Mouse (Mus musculus) right cerebral cortex, postnatal 25 days (tissue): Measurements from ENCODE around the gene Gm17651.
A peak's percentile ranks its signal among the peaks of the same experiment; 100 is the strongest.

Experiments used
- DNase-seq: peaks from one replicate; pipeline ENCODE4 v3.0.0; 2022

Gene Gm17651

DNA sequence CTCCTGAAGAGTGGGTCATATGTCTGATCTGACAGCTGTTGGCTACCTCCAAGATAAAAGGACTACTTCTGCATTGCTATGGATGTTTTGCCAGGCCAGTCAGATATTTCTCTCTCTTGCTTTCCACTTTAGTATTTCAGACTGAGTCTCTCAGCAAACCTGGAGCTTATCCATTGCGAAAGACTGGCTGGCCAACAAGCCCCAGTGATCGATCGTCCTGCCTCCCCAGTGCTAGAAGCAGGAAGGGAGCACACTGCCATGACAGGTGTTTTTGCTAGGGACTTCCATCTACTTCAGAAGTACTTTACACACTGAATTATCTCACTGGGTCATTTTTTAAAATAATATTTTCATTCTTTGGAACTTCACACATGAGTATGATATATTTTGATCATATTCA is 3.9 kb upstream of the Gm17651 start:
- no peak for DNase-seq

DNA sequence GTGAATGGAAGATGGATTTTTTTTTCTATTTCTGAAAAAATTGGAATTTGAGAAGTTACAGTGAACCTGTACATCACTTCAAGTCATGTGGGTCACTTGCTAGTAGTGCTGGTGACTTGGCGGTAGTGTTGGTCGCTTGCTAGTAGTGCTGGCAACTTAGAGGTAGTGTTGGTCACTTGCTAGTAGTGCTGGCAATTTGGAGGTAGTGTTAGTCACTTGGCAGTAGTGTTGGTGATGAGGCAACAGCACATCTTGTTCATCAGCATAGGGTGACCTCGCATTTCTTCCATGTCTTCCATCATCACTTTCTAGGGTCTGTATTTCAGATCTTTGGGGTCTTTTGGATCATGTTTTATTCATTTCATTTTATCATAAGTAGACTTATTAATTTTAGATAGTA is 1.6 kb upstream of the Gm17651 start:
- DNase-seq: no peak

DNA sequence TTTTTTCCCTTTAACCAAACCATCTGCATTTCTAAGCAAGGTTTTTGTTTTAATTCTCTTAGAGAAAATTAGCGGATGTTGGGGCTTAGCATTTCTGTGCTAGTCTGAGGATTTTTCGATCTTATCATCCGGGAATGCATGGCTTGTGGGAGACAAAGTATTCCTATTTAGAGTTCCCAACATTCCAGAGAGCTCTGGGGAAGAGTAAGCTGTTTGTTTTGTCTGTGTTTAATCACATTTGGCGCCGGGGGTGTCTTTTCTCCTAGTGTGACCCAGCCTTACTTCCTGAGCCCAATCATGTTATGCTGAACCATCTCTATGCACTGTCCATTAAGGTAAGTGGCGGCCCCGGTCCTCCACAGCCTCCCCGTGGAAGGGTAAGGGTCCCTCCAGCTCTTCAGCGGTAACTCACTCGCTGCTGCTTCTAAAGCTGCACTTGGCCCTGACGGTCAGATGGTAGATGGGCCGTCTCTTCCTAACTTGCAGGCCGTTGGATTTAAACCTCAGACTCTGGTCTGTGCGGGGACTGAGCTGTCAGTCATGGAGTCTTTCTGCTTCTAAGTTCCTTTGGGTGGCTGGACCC is 7.3 kb downstream of the Gm17651 start:
- no peak for DNase-seq

DNA sequence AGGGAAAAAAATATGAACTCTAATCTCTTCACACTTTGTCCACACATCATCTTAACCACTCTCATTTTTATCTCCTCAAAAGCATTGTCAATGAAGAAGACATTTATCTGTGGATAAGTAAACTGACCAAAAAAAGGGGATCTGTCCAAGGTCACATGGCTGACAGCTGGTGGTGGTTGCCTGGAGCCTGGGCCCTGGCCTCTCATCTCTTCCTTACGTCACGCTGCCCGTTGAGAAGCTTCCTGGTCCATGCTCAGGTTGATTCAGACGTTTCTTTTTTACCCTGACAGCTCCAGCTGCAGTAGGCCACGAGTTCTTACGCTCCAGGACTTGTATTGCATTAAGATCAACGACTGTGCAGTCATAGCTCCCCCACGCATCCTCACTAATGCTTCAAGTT is 8.3 kb downstream of the Gm17651 start:
- DNase-seq: no peak

DNA sequence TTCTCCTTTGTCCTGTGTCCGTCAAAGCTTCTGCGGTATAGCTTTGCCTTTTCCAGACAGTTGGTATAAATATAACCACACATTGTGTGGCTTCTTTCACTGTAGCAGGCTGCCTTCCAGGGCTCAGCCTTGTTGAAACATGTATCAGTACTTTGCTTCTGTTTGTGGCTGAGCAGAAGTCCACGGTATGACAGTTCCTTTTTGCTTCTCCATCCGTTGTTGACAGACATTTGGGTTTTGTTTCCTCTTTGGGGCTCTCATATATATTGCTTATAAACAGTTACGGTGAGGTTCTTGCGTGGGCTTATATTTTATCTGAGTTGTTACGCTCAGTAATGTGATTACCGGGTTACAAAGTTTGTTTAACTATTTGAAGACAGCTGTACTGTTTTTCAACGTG is 9.0 kb downstream of the Gm17651 start:
- DNase-seq: no peak

DNA sequence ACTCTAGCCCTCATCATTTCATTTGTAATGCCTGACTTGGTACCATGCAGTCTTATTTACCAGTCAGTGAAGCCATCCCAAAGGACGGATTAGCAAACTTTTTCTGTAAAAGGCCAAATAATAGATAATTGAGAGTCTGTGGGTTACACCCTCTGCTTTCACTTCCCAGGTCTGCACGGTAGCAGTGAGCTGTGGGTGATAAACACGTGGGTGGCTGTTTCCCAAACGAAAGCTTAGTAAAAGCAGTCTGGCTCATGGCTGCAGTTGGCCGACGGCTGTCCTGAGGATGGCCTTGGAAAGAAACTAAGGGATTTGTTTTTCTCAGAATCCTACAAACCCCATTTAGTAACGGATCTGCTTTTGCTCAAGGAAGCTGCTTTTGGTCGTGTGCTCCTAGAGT is 13.3 kb downstream of the Gm17651 start:
- no peak for DNase-seq

DNA sequence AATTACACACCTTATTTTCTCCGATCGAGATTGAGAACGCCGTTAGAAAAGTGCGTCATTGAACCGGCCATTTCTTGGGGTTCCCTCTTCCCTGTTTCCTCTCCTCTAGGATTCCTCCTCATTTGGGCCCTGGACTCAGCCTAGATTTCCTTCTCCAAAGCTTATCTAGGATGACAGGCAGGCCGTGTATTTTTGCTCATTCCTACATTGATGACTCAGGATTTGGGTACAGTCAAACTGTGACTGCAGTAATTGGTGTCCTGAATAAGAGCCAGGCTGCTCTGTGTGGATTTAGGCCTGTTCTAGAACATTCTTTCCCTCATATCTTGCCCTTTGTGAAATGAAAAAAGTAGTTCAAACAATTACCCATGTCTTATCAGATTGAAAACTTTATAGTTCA is 14.7 kb downstream of the Gm17651 start:
- no peak for DNase-seq

DNA sequence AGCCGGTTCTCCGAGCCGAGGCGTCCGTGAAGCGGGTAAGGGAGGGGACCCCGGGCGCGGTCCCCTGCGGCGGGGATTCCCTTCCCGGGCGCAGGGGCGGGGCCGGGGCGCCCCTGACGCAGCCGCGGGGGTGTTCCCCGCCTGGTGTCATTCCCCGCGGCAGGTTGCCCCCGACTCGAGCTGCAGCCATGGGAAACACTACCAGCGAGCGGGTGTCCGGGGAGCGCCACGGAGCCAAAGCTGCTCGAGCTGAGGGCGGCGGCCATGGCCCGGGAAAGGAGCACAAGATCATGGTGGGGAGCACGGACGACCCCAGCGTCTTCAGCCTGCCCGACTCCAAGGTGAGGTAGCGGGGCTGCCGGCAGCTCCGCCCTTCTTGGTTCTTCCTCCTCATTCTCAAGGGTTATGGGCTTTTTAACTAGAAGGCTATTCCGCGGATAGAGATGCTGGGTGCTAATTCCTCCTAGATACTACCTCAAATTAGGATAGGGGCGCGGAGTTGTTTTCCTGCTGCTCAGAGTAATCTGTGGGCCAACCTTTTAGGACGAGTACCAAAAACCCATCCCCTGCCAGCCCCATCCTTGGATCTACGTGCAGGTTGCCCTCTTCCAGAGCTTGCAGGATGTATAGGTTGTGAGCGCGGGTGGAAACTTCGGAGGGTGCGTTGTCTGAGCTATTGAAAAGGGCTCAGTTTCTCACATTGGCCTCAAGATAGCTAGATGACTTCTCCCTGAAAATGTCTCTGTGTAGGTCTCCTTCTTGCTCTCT is 15.9 kb downstream of the Gm17651 start:
- peak; percentile 19 for DNase-seq

DNA sequence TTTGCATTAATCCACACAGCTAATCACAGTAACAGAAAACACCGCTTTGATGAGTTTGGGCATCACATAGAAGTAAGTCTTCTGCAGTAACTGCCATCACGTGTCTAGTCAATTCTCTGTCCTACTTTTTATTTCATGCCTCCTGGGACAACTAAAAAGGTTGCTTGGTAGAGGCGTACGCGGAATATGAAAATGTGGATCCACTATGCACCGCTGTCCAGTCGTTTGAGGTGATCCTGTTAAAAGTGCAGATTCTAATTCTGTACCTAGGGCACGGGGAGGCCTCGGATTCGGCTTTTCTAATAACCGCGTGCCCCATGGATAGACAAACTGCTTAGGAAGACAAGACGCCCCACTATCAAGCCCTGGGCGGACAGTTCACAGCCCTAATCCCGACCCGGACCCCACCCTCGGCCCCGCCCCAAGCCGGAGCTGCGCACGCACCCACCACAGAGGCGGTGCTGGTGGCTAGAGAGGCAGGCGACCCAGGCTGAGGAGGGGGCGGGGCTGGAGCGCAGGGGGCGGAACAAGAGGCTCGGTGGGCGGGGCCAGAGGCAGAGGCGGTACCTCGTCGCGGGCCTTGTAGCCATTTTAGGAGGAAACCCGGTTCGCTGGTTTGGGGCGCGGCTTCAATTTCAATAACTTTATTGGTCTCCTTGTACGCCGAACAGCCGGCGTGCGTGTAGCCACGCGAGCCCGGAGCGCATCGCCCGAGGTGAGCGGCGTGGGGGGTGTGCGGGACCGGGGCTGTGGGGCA is 16.7 kb downstream of the Gm17651 start, which contains the start of gene Prkab2:
Prkab2 (plus strand) TSS at position 539 of the 757 bp plus-strand sequence.
- DNase-seq: peak; percentile 96

DNA sequence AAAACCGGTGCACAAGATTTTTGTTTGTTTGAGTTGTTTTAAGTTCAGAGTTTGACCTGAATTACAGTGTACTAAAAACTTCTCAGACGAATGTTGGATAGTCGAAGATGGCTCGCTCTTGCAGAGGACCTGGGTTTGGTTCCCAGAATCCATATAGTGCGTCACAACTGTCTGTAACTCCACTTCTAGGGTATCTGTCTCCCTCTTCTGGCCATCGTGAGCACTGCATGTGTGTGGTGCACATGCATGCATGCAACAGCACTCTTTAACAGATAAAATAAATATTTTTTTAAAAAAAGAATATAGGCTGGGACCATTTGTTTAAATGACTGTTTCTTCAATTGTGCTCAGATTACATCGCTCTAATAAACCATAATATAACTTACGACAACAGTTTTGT is 19.6 kb downstream of the Gm17651 start:
- no peak for DNase-seq

DNA sequence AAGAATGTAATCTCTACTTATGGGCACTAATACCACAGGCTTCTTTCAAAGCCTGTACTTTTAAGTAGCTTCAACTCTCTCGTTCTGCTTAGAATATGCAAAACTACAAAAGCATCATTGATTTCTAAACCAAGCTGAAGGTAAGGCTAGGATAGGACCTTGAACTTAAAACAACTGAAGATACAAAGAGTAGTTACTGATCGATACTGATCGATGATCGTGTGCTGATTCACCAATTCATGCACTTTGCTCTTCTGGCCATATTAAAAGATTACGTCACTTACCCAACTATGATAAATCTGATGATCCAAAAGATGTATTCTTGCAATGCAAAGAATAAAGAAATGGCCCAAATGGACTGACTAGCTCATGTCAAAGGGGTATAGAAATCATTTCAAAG is 20.7 kb downstream of the Gm17651 start:
- no peak for DNase-seq

DNA sequence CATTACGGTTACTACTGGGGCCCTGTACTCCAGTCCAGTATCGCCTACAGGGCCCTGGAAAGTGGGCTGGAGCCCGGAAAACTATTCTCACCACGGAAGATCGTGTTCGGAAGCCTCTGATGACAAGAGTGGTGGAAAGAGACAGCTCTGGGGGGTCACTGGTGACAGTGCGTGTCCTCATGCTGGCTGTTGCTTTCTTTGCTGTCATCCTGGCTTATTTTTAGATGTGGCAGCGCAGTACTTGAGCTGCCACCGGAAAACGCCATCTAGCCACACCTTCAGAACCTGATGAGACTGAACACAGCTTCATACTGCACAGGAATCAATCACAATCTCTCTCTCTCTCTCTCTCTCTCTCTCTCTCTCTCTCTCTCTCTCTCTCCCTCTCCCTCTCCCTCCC is 22.9 kb downstream of the Gm17651 start:
- DNase-seq: no peak

DNA sequence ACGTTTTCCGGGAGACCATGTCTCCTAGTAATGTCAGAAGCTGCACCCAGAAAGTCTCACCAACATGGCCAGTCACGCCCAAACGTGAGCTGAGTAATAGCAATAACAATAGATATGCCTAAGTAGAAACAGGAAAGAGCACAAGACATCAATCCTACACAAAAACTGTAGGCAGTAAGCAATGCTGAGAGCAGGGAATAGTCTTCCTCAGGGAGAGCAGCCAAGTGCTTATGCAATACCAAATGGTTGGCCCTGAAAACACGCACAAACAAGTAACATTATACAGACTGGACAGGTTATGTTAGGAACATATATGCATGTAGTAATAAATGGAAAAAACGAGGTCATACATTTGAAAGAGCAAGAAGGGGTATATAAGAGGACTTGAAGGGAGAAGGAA is 25.0 kb downstream of the Gm17651 start:
- no peak for DNase-seq

DNA sequence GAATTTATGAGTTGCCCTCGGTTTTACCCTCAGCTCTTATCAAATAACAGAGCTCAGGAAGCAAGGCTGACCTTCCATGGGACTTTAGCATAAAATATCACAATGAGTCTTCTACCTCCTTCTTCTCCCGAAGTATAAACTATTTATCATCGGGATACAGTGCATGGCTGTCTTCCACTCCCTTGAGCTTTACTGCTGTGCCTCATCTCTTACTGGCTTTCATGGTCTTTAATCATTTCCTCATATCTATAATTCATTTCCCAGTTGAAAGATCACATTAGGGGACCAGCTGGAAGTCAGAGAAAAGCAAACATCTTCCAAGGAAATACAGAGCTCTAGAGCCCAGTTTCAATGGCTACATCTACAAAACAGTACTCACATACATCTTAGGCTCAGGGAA is 25.5 kb downstream of the Gm17651 start:
- DNase-seq: no peak

DNA sequence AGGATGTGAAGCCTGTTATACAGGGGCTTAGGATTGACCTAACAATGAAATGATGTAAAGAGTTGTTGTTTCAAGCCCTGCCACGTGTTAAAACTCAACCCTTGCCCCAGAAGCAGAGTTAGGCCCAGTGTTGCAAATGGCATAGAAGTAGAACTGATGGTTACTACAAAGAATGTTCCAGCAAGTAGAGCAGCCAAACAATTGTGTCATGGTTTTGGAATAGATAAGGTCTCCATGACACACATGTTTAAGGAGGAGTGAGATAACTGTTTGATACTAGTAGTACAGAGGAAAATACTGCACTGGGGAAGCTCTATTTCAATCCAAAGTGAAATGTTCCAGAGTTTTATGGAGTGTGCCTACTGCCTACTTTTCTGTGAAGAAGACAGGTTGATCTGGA is 26.0 kb downstream of the Gm17651 start:
- DNase-seq: no peak

DNA sequence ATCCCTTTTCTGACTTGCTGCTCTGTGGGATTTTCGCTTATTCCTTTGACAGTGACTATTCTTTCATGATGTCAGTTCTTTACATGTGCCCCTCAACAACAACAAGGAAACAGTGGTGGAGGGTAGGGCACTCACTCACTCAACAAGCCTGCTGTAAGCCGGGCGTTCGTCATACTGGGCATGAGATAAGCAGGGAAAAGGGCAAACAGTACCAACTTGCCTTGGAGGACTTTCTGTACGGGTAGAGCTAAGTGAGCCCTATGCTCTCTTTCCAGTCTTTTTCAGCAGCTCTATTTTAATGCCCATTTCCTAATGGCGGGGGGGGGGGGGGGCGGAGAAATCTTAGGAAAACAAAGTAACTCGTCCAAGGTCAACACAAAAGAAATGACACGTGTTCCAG is 32.5 kb downstream of the Gm17651 start:
- no peak for DNase-seq

DNA sequence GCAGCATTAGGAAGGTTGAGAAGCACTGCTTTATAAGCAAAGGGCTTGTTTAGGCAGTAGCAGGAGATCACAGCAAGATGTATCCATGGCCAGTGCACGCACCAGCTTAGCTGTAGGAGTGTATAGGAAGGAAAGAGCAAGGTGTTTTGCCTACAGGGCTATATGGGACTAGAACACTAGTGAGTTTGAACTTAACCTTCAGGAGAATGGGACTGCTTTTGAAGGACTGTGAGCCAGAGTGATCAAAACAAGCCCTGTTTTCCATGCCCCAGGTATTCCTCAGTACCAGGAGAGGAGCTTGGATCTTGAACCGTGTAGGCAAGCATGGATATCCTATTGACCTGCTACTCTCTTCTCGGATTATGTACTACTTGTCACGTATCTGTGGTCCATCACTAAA is 33.1 kb downstream of the Gm17651 start:
- no peak for DNase-seq

DNA sequence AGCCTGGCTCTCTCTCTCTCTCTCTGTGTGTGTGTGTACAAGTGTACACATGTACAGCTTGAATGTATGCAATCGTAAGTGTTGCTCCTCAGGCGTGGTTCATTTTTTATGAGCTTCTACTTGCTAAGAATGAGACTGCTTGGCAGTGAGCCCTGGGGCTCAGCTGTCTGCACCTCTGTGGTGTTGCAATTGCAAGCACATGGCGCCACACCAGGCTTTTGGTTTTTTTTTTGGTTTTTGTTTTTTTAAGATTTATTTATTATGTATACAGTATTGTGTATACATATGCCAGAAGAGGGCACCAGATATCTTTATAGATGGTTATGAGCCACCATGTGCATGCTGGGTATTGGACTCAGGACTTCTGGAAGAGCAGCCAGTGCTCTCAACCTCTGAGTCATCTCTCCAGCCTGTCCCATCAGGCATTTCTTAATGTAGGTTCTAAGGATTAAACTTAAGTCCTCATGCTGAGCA is 40.2 kb downstream of the Gm17651 start:
- DNase-seq: no peak

DNA sequence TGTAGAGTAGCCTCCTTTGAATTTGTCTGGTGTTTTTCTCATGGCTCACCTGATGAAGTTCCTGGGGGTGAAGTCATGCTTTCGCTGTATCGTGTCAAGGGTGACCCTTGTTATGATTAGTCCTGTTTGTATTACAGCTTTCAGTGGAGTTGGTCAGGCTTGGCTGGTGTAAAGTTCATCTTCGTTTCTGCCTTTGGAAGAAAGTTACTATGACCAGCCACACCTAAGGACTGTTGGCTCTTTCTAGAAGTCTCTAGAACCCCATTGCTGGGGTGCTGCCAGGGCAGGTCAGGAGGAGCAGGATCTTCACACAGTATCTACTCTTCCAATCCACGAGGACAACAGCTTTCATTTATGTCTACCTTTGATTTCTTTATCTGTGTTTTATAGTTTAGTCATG is 41.0 kb downstream of the Gm17651 start:
- DNase-seq: no peak

DNA sequence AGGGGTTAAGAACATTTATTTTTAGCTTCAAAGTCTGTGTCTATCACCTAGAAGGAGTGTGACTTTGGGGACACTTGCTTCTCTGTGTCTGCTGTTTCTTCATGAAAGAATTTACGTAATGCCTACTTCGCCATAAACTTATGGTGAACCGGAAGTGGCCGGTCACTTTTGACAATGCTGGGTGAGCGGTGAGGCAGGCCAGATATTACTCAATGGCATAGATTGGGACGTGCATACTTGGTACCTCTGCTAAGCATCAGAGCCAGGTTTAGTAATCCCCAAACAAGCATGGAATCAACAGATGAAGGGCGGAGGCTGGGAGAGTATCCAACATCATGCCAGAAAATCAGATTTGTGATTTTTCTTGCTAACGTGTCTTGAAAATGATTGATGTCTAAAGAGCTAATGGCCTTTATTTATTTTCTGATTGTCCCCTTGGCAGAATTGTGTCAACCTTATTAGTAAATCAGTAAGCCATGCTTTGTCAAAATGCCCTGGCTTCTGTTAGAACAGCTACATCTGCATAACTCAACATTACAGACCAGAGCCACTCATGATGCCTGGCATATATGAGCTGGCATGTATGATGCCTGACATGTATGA is 43.1 kb downstream of the Gm17651 start:
- DNase-seq: no peak

DNA sequence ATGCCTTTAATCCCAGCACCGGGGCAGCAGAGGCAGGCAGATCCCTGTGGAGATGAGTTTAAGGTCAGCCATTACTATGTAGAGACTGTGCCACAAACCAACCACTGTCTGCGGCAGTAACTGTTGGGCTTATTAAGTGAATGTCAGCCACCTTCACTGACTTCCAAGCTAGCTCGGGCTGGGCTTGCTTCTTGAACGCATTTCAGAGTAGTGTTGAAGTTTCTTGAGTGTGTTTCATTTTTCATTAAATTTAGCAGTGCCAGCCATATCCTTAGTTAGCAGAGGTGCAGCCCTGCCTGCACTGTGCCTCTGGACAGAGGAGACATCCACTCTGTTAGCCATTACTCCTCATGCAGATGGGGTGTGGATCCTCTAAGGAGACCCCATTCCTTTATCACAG is 43.7 kb downstream of the Gm17651 start:
- no peak for DNase-seq

DNA sequence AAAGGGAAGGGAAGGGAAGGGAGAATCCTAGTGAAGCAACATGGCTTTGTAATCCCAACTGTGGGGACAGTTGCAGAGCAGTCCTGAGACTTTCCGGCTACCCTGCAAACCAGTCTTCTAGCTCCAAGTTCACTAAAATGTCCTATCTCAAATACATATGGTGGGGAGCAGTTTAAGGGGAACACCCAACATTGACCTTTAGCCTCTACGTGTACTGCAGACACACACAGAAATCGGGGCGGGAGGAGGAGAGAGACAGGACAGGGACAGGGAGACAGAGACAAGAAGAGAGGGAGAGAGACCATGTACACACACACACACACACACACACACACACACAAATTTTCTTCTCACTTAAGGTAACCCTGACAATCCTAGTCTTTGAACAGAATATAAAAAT is 44.6 kb downstream of the Gm17651 start:
- no peak for DNase-seq

DNA sequence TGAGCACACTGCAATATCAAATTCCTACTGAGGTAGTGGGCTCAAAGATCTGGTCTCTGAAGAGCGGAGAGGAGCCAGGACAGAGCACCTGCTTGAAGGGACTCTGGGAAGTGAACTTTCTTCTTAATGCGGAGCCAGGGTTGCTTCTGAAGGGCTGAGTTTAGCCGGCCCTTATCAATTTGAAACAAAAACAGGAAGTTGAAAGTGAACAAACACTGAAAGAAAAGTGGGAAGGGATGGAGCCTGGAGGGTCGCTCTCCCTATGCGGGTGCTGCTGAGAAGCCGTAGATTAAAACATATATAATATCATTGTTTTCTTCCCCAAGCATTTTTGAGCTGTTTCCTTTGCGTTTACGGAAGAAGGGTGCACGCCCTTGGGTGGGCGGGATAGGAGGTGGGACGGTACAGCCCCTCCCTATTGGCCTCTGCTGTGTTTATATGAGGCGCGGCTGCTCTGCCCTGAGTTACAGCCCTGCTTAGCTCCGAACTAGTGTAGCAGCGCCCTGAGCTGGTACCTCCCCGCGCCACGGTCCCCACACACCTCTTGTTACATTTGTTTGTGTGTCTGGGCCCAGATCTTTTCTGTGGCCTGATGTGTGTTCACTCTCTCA is 46.0 kb downstream of the Gm17651 start, which contains the start of gene Fmo5:
Fmo5 (plus strand) TSS at position 414 of the 611 bp plus-strand sequence.
- DNase-seq: no peak
